Mouse (Mus musculus) heart, adult 11 months (tissue): ENCODE measurements around the gene Sh3rf3.
"Not testable (repeated sequence)": the region's sequence is repeated elsewhere in the genome, so short reads cannot be mapped to it uniquely, and the experiment has no call there.

Experiments
- DNase-seq: peaks from one replicate; pipeline ENCODE4 v3.0.0; 2022

Gene Sh3rf3

GRCm38 (mm10) chr10:58994726-58995125 lies 181.6 kb downstream of the Sh3rf3 start:
- no peak for DNase-seq

GRCm38 (mm10) chr10:58995132-58995531 lies 182.0 kb downstream of the Sh3rf3 start:
- DNase-seq, result no peak

GRCm38 (mm10) chr10:59002361-59002760 lies 189.2 kb downstream of the Sh3rf3 start:
- DNase-seq, result no peak

GRCm38 (mm10) chr10:59011415-59011814 lies 198.3 kb downstream of the Sh3rf3 start:
- no peak for DNase-seq

GRCm38 (mm10) chr10:59013618-59014017 lies 200.5 kb downstream of the Sh3rf3 start:
- no peak for DNase-seq

GRCm38 (mm10) chr10:59019302-59019973 lies 206.3 kb downstream of the Sh3rf3 start:
- DNase-seq, result no peak

GRCm38 (mm10) chr10:59050434-59050833 lies 237.3 kb downstream of the Sh3rf3 start:
- peak; percentile 81 for DNase-seq

GRCm38 (mm10) chr10:59056294-59056693 lies 243.1 kb downstream of the Sh3rf3 start:
- peak; percentile 75 for DNase-seq

GRCm38 (mm10) chr10:59066804-59067203 lies 253.6 kb downstream of the Sh3rf3 start:
- peak; percentile 75 for DNase-seq

GRCm38 (mm10) chr10:59072827-59073226 lies 259.7 kb downstream of the Sh3rf3 start:
- DNase-seq, result no peak

GRCm38 (mm10) chr10:59076681-59077080 lies 263.5 kb downstream of the Sh3rf3 start:
- no peak for DNase-seq

GRCm38 (mm10) chr10:59077909-59078308 lies 264.8 kb downstream of the Sh3rf3 start:
- peak; percentile 89 for DNase-seq

- DNase-seq, result peak; percentile 82
These were observed 272.4 kb downstream of the Sh3rf3 start for GRCm38 (mm10) chr10:59085604-59086003.

- DNase-seq, result peak; percentile 81
These were observed 273.4 kb downstream of the Sh3rf3 start for GRCm38 (mm10) chr10:59086578-59086977.

- peak; percentile 82 for DNase-seq
These were observed 276.9 kb downstream of the Sh3rf3 start for GRCm38 (mm10) chr10:59089861-59090621.

- DNase-seq, result no peak
These were observed 277.4 kb downstream of the Sh3rf3 start for GRCm38 (mm10) chr10:59090622-59090971.

- DNase-seq, result no peak
These were observed 278.4 kb downstream of the Sh3rf3 start for GRCm38 (mm10) chr10:59091556-59091955.

GRCm38 (mm10) chr10:59091988-59092387 lies 278.8 kb downstream of the Sh3rf3 start:
- no peak for DNase-seq

- DNase-seq, result not testable (repeated sequence)
These were observed 289.9 kb downstream of the Sh3rf3 start for GRCm38 (mm10) chr10:59103076-59103475.

GRCm38 (mm10) chr10:59104683-59105082 lies 291.5 kb downstream of the Sh3rf3 start:
- no peak for DNase-seq

- DNase-seq, result peak; percentile 63
These were observed 292.7 kb downstream of the Sh3rf3 start for GRCm38 (mm10) chr10:59105885-59106284.

GRCm38 (mm10) chr10:59106644-59107043 lies 293.5 kb downstream of the Sh3rf3 start:
- no peak for DNase-seq

- DNase-seq, result peak; percentile 92
These were observed 295.9 kb downstream of the Sh3rf3 start for GRCm38 (mm10) chr10:59109015-59109414.

GRCm38 (mm10) chr10:59110386-59110785 lies 297.2 kb downstream of the Sh3rf3 start:
- no peak for DNase-seq
